Mouse (Mus musculus) hindbrain, embryonic 16.5 days (tissue): ENCODE data around the gene Fam161b. TPM values are rescaled to one million over a fixed set of nuclear protein-coding genes. Genes with fewer than 3 reads are reported as not detected.

ENCODE experiments used
- ATAC-seq: fragments of 200-750 bp; cut with Nextera tagmentation; 2 replicates; pipeline ENCODE4 v1.8.0; 2017; ENCODE audit warnings: moderate TSS enrichment, moderate library complexity
- H3K27ac ChIP-seq: fragments of 300-500 bp; sonication (generic); 2 replicates; pipeline ENCODE4 v1.5.1; 2014; ENCODE audit warnings: low read depth, mild to moderate bottlenecking, control low read depth, low read length, moderate library complexity
- H3K27me3 ChIP-seq: fragments of 300-500 bp; sonication (generic); replicated peaks from 2 replicates; pipeline ENCODE4 v1.6.1; 2014; ENCODE audit warnings: low read length; ENCODE audit not compliant: control insufficient read depth, insufficient read depth
- H3K36me3 ChIP-seq: fragments of 300-500 bp; sonication (generic); 2 replicates; pipeline ENCODE4 v1.6.1; 2014; ENCODE audit warnings: mild to moderate bottlenecking, low read length, moderate library complexity, mixed read lengths; ENCODE audit not compliant: control insufficient read depth, insufficient read depth
- H3K4me1 ChIP-seq: fragments of 300-500 bp; sonication (generic); 2 replicates; pipeline ENCODE4 v1.6.1; 2014; ENCODE audit warnings: low read depth, low read length; ENCODE audit not compliant: control insufficient read depth, insufficient read depth
- H3K4me2 ChIP-seq: fragments of 300-500 bp; sonication (generic); 2 replicates; pipeline ENCODE4 v1.6.1; 2014; ENCODE audit warnings: mild to moderate bottlenecking, low read length, control low read depth, moderate library complexity
- H3K4me3 ChIP-seq: fragments of 300-500 bp; sonication (generic); 2 replicates; pipeline ENCODE4 v1.5.1; 2014; ENCODE audit warnings: mild to moderate bottlenecking, low read length, control low read depth, moderate library complexity
- H3K9ac ChIP-seq: fragments of 300-500 bp; sonication (generic); 2 replicates; pipeline ENCODE4 v1.6.1; 2014; ENCODE audit warnings: low read depth, mild to moderate bottlenecking, control low read depth, low read length, moderate library complexity
- H3K9me3 ChIP-seq: fragments of 300-500 bp; sonication (generic); 2 replicates; pipeline ENCODE4 v1.6.1; 2014; ENCODE audit warnings: mild to moderate bottlenecking, low read length, moderate library complexity; ENCODE audit not compliant: control insufficient read depth
- WGBS: fragments of 180-500 bp; shearing (Covaris S2); extraction: QIAGEN DNeasy Blood & Tissue Kit; methylation state at CpG from one replicate; pipeline ENCODE4 v1.1.7; 2014; 5-methylcytosine and 5-hydroxymethylcytosine counted together
- polyA plus RNA-seq: library from polyadenylated mRNA; unstranded; fragments of >200 nt; fragmentation: Nextera tagmentation; extraction: Ambion mirVana; gene quantifications from 2 replicates; pipeline ENCODE4 v1.2.1, GENCODE M21; 2015

Fam161b gene
- polyA plus RNA-seq, 1 experiment from 2014 or later: 19.2 TPM

- Histone ChIP-seq H3K4me1 (no peaks in the 10 kb centered on the region), H3K4me3 (no peak overlapping the region), H3K36me3 (0 out of 2 replicates have a peak, but pooled peaks cover 7% of the 10 kb centered on the region), H3K27me3 (no peaks in the 10 kb centered on the region), H3K9me3 (no peaks in the 10 kb centered on the region), H3K4me2 (no peak overlapping the region), H3K27ac (no peak overlapping the region), H3K9ac (no peak overlapping the region)
- WGBS: 92% methylated on average over 5 of the region's 5 CpGs
- no peak for ATAC-seq
Measured at GRCm38 (mm10) chr12:84304101-84304500, 57.5 kb downstream of the Fam161b start.

GRCm38 (mm10) chr12:84299265-84299664, 62.4 kb downstream of the Fam161b start:
- H3K9me3 ChIP-seq: no peaks in the 10 kb centered on the region
- no peak for ATAC-seq
- no peak overlapping the region for H3K9ac ChIP-seq
- no peak overlapping the region for H3K4me2 ChIP-seq
- no peaks in the 10 kb centered on the region for H3K27me3 ChIP-seq
- peaks cover 6% of the 10 kb centered on the region; the same call in 1 of the 2 replicates for H3K36me3 ChIP-seq
- H3K27ac ChIP-seq: no peak overlapping the region
- H3K4me1 ChIP-seq: no peaks in the 10 kb centered on the region
- 96% methylated on average over 2 of the region's 2 CpGs for WGBS
- no peak overlapping the region for H3K4me3 ChIP-seq

GRCm38 (mm10) chr12:84297851-84298250, 63.8 kb downstream of the Fam161b start:
- ATAC-seq: no peak
- Histone ChIP-seq H3K9me3 (no peaks in the 10 kb centered on the region), H3K4me3 (no peak overlapping the region), H3K4me2 (no peak overlapping the region), H3K27me3 (no peaks in the 10 kb centered on the region), H3K36me3 (peaks cover 8% of the 10 kb centered on the region), H3K27ac (no peak overlapping the region), H3K9ac (no peak overlapping the region), H3K4me1 (no peaks in the 10 kb centered on the region)
- 91% methylated on average over 6 of the region's 6 CpGs for WGBS

Other genes starting within 250 kb of the Fam161b start
- 7.6 and 7.7 TPM in 2 replicates for gene Dnal1, start 247.5 kb downstream of the Fam161b start, polyA plus RNA-seq
- gene Pnma1, start 213.3 kb downstream of the Fam161b start, polyA plus RNA-seq: 4.7 and 4.8 TPM in 2 replicates
- gene Elmsan1, start 143.0 kb downstream of the Fam161b start, polyA plus RNA-seq: 3.1 and 4.3 TPM in 2 replicates
- 17.7 and 18.8 TPM in 2 replicates for gene Ptgr2, start 76.6 kb downstream of the Fam161b start, polyA plus RNA-seq
- 61.2 and 64.3 TPM in 2 replicates for gene Zfp410, start 45.0 kb downstream of the Fam161b start, polyA plus RNA-seq
- 45.4 and 48.2 TPM in 2 replicates for gene Coq6, start 176 bp downstream of the Fam161b start, polyA plus RNA-seq
- gene Entpd5, start 47.2 kb upstream of the Fam161b start, polyA plus RNA-seq: 11.9 and 14.6 TPM in 2 replicates
- 2.9 and 3.5 TPM in 2 replicates for gene Bbof1, start 47.2 kb upstream of the Fam161b start, polyA plus RNA-seq
- gene Rnf113a2, start 55.4 kb upstream of the Fam161b start, polyA plus RNA-seq: 21.3 and 23.5 TPM in 2 replicates
- gene Aldh6a1, start 89.2 kb upstream of the Fam161b start, polyA plus RNA-seq: 41.3 and 41.8 TPM in 2 replicates
- 31.9 and 32.4 TPM in 2 replicates for gene Lin52, start 89.6 kb upstream of the Fam161b start, polyA plus RNA-seq
- gene Vsx2, start 207.9 kb upstream of the Fam161b start, polyA plus RNA-seq: 3.0 and 3.7 TPM in 2 replicates